Mouse (Mus musculus) heart, postnatal 10 days (tissue): ENCODE data around the gene Syngr2. TPM values are rescaled to one million over a fixed set of nuclear protein-coding genes. Genes with fewer than 3 reads are reported as not detected.
"Not testable (repeated sequence)": the region's sequence is repeated elsewhere in the genome, so short reads cannot be mapped to it uniquely, and the experiment has no call there.

ENCODE experiments used
- DNase-seq, 2 experiments: peaks; one replicate each; pipeline ENCODE4 v3.0.0; 2021
- intact Hi-C: fragments of 180-260 bp; cut with DNase I; formaldehyde crosslinking; loops from one replicate; pipeline ENCODE4 v1.15.1; 2025
- total RNA-seq, 2 experiments: library from RNA; stranded (reverse); gene quantifications; 2 replicates each; pipeline ENCODE4 v1.2.3; 2021

The Syngr2 gene
- total RNA-seq, 2 experiments from 2014 or later, result 100 to 105 TPM

- DNase-seq, result no peak
- intact Hi-C loops, result no loop called here
Measured at GRCm38 (mm10) chr11:117803166-117803688, 6.2 kb upstream of the Syngr2 start.

- DNase-seq, result no peak
Measured at GRCm38 (mm10) chr11:117806781-117807180, 2.7 kb upstream of the Syngr2 start.

GRCm38 (mm10) chr11:117810401-117811046, 1.1 kb downstream of the Syngr2 start:
- peak; percentile 91 to 92 for DNase-seq
- intact Hi-C loops, result no loop called here

More at GRCm38 (mm10) chr11:117806781-117807180, 2.7 kb upstream of the Syngr2 start:
- intact Hi-C loops, result no loop called here

GRCm38 (mm10) chr11:117813867-117814266, 4.4 kb downstream of the Syngr2 start:
- intact Hi-C loops, result no loop called here
- DNase-seq, result no peak

- intact Hi-C loops, result no loop called here
- DNase-seq, result no peak
Measured at GRCm38 (mm10) chr11:117814704-117815366, 5.4 kb downstream of the Syngr2 start.

- intact Hi-C loops, DNase-seq: not testable (repeated sequence)
Measured at GRCm38 (mm10) chr11:117815850-117816249, 6.4 kb downstream of the Syngr2 start.

GRCm38 (mm10) chr11:117816389-117816996, 7.0 kb downstream of the Syngr2 start:
- DNase-seq, result no peak
- intact Hi-C loops, result no loop called here

- peak; percentile 80 to 86 for DNase-seq
- intact Hi-C loops, result no loop called here
Measured at GRCm38 (mm10) chr11:117819095-117819494, 9.6 kb downstream of the Syngr2 start.

- no peak for DNase-seq
- intact Hi-C loops, result loop anchor here (10.0 kb wide), 1 partner anchor 345 kb away; no protein-coding TSS in a partner anchor
Measured at GRCm38 (mm10) chr11:117820173-117820572, 10.7 kb downstream of the Syngr2 start.

- intact Hi-C loops, result loop anchor here (10.0 kb wide), 1 partner anchor 347 kb away; no protein-coding TSS in a partner anchor
- no peak for DNase-seq
Measured at GRCm38 (mm10) chr11:117821868-117822267, 12.4 kb downstream of the Syngr2 start.

GRCm38 (mm10) chr11:117822728-117823241, 13.3 kb downstream of the Syngr2 start:
- intact Hi-C loops, result loop anchor here (10.0 kb wide), 1 partner anchor 348 kb away; no protein-coding TSS in a partner anchor
- DNase-seq, result peak; percentile 66 to 74

- intact Hi-C loops, result loop anchor here (10.0 kb wide), 1 partner anchor 349 kb away; no protein-coding TSS in a partner anchor
- no peak for DNase-seq
Measured at GRCm38 (mm10) chr11:117823411-117823810, 13.9 kb downstream of the Syngr2 start.

- intact Hi-C loops, result loop anchor here (1.0 to 10.0 kb wide), 2 partner anchors 115 to 350 kb away; no protein-coding TSS in a partner anchor
- DNase-seq, result peak; percentile 88 to 91
Measured at GRCm38 (mm10) chr11:117824060-117824969, 14.8 kb downstream of the Syngr2 start.

- DNase-seq, result peak; percentile 82 to 83
- intact Hi-C loops, result loop anchor here (1.0 to 10.0 kb wide), 3 partner anchors 23 to 351 kb away; partner anchors contain the start of gene Birc5
Measured at GRCm38 (mm10) chr11:117825333-117826101, 16.0 kb downstream of the Syngr2 start, which contains the start of the genes Afmid and Tk1. Gene Afmid (plus strand): TSS chr11:117825924. Gene Tk1 (minus strand): TSS chr11:117826092.

GRCm38 (mm10) chr11:117826164-117826563, 16.7 kb downstream of the Syngr2 start:
- DNase-seq, result peak in 1 of 2 experiments; percentile 47
- intact Hi-C loops, result loop anchor here (2.0 to 10.0 kb wide), 2 partner anchors 23 to 351 kb away; partner anchors contain the start of gene Birc5

GRCm38 (mm10) chr11:117826916-117827315, 17.4 kb downstream of the Syngr2 start:
- intact Hi-C loops, result loop anchor here (2.0 to 10.0 kb wide), 2 partner anchors 22 to 352 kb away; partner anchors contain the start of gene Birc5
- no peak for DNase-seq

- intact Hi-C loops, result loop anchor here (2.0 to 10.0 kb wide), 2 partner anchors 21 to 353 kb away; partner anchors contain the start of gene Birc5
Measured at GRCm38 (mm10) chr11:117827386-117827785, 17.9 kb downstream of the Syngr2 start.

GRCm38 (mm10) chr11:117828149-117828887, 18.9 kb downstream of the Syngr2 start:
- intact Hi-C loops, result loop anchor here (2.0 to 10.0 kb wide), 2 partner anchors 354 to 448 kb away; no protein-coding TSS in a partner anchor
- peak; percentile 53 to 62 for DNase-seq

More at GRCm38 (mm10) chr11:117827386-117827785, 17.9 kb downstream of the Syngr2 start:
- peak in 1 of 2 experiments; percentile 25 for DNase-seq
